Mouse (Mus musculus): ENCODE results near the gene Olfr56. TPM values are rescaled to one million over a fixed set of nuclear protein-coding genes. Genes with fewer than 3 reads are reported as not detected.

Gene Olfr56
- total and polyA plus RNA-seq, 2 experiments from 2014 or later: 1.7 TPM; not detected in 1

DNA sequence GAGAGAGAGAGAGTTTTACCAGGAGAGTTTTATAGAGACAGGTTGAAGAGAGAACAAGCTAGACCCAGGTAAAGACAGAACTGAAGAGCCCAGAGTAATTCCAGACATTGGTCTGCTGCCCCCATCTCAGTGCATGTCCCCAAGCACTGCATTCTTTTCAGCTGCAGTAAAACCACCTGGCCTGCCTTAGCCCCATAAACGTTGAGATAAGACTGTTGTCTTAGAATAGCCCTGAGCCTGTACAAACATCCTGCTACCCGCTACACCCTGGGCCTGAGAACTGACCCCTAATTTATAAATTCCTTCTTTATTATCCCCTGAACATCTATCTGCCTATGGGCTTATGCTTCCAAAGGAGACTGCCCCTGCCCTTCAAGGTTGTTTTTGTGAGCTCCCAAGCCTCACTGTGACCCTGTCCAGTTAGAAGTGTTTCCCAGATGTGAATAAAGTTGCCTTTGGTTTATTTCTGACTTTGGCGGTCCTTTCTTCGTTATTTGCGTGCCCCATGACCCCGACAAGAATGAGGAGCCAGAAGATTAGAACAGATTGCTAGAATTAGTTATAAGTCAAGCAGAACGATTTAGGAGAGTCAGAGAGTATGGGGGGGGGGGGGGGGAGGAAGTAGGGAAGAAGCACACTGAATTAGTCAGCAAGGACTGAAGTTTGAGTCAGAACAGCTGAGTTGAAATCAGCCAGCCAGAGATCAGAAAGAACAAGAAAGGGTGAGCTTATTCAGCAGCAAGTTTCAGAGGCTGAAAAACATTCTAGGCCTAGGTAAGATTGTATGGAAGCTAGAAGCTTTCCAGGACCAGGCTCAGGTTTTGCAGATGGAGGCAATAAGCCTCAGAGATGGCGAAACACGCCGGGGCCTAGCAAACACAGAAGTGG lies 129.2 kb downstream of the Olfr56 start:
- no peaks in the 10 kb centered on the region for H3K4me1 ChIP-seq (ENCODE audit: control insufficient read depth, insufficient read depth)
- no peaks in the 10 kb centered on the region for H3K36me3 ChIP-seq (replicated peaks; ENCODE audit: control insufficient read depth, insufficient read depth, low read length)
- H3K9me3 ChIP-seq (replicated peaks; ENCODE audit: control insufficient read depth, low read length): no peaks in the 10 kb centered on the region
- WGBS: 63% methylated on average over 10 of the region's 10 CpGs
- no peak overlapping the region for H3K9ac ChIP-seq (replicated peaks; ENCODE audit: low read depth, low read length)
- H3K4me3 ChIP-seq (ENCODE audit: low read depth, low read length): no peak overlapping the region
- no peak overlapping the region for H3K4me2 ChIP-seq (ENCODE audit: low read depth, low read length)
- DNase-seq (ENCODE audit: low spot score) (no peak), ATAC-seq (ENCODE audit: insufficient read depth, low read depth) (no peak)
- TF ChIP-seq EP300 (IDR thresholded peaks at IDR 0.05; ENCODE audit: low read depth) (no peak), CTCF (IDR thresholded peaks at IDR 0.05; ENCODE audit: low read depth) (no peak)
- no peak overlapping the region for H3K27ac ChIP-seq (ENCODE audit: low read depth)
- no peaks in the 10 kb centered on the region for H3K27me3 ChIP-seq (ENCODE audit: control insufficient read depth, insufficient read depth, low read length)

DNA sequence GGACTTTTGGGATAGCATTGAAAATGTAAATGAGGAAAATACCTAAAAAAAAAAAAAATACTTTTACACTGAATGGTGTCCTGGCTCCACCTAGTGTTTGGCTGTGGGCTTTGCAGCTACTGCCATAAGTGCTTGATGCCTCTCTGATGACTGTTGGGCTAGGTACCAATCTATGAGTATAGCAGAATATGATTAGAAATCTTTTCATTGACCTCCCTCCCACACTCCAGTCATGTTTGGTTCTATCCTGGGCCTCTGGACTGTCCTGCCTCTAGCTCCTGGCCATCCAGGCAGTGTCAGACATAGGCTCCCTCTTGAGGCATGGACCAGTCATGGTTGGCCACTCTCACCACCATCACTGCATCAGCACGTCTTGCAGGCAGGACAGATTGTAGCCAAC lies 130.1 kb downstream of the Olfr56 start:
- 36% methylated on average over 1 of the region's 1 CpGs for WGBS
- H3K4me3 ChIP-seq (ENCODE audit: low read depth, low read length): no peak overlapping the region
- ATAC-seq (ENCODE audit: insufficient read depth, low read depth) (no peak), DNase-seq (ENCODE audit: low spot score) (no peak)
- H3K4me1 ChIP-seq (ENCODE audit: control insufficient read depth, insufficient read depth): no peaks in the 10 kb centered on the region
- no peak overlapping the region for H3K9ac ChIP-seq (replicated peaks; ENCODE audit: low read depth, low read length)
- no peaks in the 10 kb centered on the region for H3K36me3 ChIP-seq (replicated peaks; ENCODE audit: control insufficient read depth, insufficient read depth, low read length)
- no peak overlapping the region for H3K27ac ChIP-seq (ENCODE audit: low read depth)
- no peak overlapping the region for H3K4me2 ChIP-seq (ENCODE audit: low read depth, low read length)
- TF ChIP-seq EP300 (IDR thresholded peaks at IDR 0.05; ENCODE audit: low read depth) (no peak), CTCF (IDR thresholded peaks at IDR 0.05; ENCODE audit: low read depth) (peak; percentile 55)
- no peaks in the 10 kb centered on the region for H3K9me3 ChIP-seq (replicated peaks; ENCODE audit: control insufficient read depth, low read length)
- no peaks in the 10 kb centered on the region for H3K27me3 ChIP-seq (ENCODE audit: control insufficient read depth, insufficient read depth, low read length)

DNA sequence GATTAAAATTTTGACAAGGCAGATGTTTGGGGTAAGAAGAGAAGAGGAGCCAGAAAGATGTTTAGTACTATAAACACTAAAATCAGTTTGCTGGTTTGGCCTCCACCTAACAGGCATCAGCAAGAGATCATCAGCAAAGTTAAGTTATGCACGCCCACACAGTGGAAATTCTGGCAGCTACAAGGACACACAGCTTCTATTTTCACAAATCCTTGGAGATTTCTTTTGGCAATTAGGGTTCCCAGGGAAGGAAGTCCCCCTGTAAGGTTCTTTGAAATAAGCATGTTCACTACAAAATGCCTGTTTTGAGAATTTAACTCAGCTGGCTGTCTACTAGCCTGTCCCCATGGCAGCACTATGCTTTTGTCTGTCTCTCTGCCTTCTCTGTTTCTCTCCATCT lies 132.3 kb downstream of the Olfr56 start:
- Histone ChIP-seq H3K9ac (replicated peaks; ENCODE audit: low read depth, low read length) (no peak overlapping the region), H3K27me3 (ENCODE audit: control insufficient read depth, insufficient read depth, low read length) (no peaks in the 10 kb centered on the region), H3K9me3 (replicated peaks; ENCODE audit: control insufficient read depth, low read length) (no peaks in the 10 kb centered on the region), H3K36me3 (replicated peaks; ENCODE audit: control insufficient read depth, insufficient read depth, low read length) (no peaks in the 10 kb centered on the region), H3K4me3 (ENCODE audit: low read depth, low read length) (no peak overlapping the region), H3K4me2 (ENCODE audit: low read depth, low read length) (no peak overlapping the region), H3K27ac (ENCODE audit: low read depth) (peak overlapping the region; percentile 21; the same call in 1 of the 2 replicates), H3K4me1 (ENCODE audit: control insufficient read depth, insufficient read depth) (no peaks in the 10 kb centered on the region)
- ATAC-seq (ENCODE audit: insufficient read depth, low read depth): no peak
- 20% methylated on average over 1 of the region's 1 CpGs for WGBS
- DNase-seq (ENCODE audit: low spot score): no peak
- TF ChIP-seq CTCF (IDR thresholded peaks at IDR 0.05; ENCODE audit: low read depth) (no peak), EP300 (IDR thresholded peaks at IDR 0.05; ENCODE audit: low read depth) (no peak)

DNA sequence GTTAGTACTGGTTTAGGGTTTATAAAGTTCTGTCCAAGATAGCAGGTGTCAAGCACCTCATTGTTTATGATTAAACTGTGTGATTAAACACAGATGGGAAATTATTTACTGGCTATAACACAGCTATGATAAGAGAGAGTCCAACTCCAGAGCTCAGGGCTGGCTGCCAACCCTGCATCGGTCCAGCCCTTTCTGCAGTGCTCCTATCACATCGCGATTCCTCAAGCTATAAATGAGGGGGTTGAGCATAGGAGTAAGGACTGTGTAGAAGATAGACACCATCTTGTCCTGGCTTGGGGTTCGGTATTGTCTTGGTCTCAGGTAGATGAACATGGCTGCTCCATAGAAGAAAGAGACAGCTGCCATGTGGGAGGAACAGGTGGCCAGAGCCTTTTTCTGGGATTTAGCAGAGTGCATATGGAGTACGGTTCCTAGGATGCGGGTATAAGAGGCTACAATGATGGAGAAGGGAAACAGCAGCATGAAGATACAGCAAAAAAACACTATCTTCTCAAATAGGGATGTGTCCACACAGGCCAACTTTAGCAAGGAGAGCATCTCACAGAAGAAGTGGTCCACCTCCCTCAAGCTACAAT lies 134.0 kb downstream of the Olfr56 start:
- Histone ChIP-seq H3K36me3 (replicated peaks; ENCODE audit: control insufficient read depth, insufficient read depth, low read length) (no peaks in the 10 kb centered on the region), H3K4me1 (ENCODE audit: control insufficient read depth, insufficient read depth) (no peaks in the 10 kb centered on the region), H3K9me3 (replicated peaks; ENCODE audit: control insufficient read depth, low read length) (no peaks in the 10 kb centered on the region), H3K4me2 (ENCODE audit: low read depth, low read length) (no peak overlapping the region), H3K27ac (ENCODE audit: low read depth) (peak overlapping the region; percentile 6; the same call in 1 of the 2 replicates), H3K9ac (replicated peaks; ENCODE audit: low read depth, low read length) (no peak overlapping the region), H3K4me3 (ENCODE audit: low read depth, low read length) (no peak overlapping the region), H3K27me3 (ENCODE audit: control insufficient read depth, insufficient read depth, low read length) (no peaks in the 10 kb centered on the region)
- WGBS: 53% methylated on average over 6 of the region's 6 CpGs
- TF ChIP-seq CTCF (IDR thresholded peaks at IDR 0.05; ENCODE audit: low read depth) (no peak), EP300 (IDR thresholded peaks at IDR 0.05; ENCODE audit: low read depth) (no peak)
- no peak for ATAC-seq (ENCODE audit: insufficient read depth, low read depth)
- no peak for DNase-seq (ENCODE audit: low spot score)

DNA sequence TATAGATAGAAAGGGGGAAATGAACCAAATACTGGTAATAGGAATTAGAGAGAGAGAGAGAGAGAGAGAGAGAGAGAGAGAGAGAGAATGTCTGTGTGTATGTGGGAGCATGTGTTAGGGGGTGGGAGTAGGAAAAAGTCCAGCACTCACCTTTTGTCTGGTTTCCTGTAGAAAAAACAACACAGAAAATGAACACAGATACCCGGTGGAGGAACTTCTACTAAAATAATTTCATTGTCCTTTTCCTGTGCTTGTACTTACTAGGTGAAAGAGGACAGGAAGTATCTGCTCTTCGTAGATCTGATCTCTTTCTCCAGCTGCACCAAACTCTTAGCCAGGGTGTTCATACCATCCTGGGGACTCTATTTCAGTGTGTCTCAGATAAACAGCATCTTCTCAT lies 135.5 kb downstream of the Olfr56 start:
- TF ChIP-seq CTCF (IDR thresholded peaks at IDR 0.05; ENCODE audit: low read depth): no peak
- TF ChIP-seq EP300 (IDR thresholded peaks at IDR 0.05; ENCODE audit: low read depth): peak; percentile 61
- Histone ChIP-seq H3K27ac (ENCODE audit: low read depth) (no peak overlapping the region), H3K27me3 (ENCODE audit: control insufficient read depth, insufficient read depth, low read length) (no peaks in the 10 kb centered on the region), H3K36me3 (replicated peaks; ENCODE audit: control insufficient read depth, insufficient read depth, low read length) (no peaks in the 10 kb centered on the region), H3K9me3 (replicated peaks; ENCODE audit: control insufficient read depth, low read length) (no peaks in the 10 kb centered on the region), H3K9ac (replicated peaks; ENCODE audit: low read depth, low read length) (no peak overlapping the region), H3K4me3 (ENCODE audit: low read depth, low read length) (no peak overlapping the region), H3K4me1 (ENCODE audit: control insufficient read depth, insufficient read depth) (no peaks in the 10 kb centered on the region), H3K4me2 (ENCODE audit: low read depth, low read length) (no peak overlapping the region)
- peak; percentile 30 for DNase-seq (ENCODE audit: low spot score)
- 39% methylated on average over 2 of the region's 2 CpGs for whole genome bisulfite sequencing
- 0 out of 2 replicates have a peak, but pooled peaks have one; percentile 41 for ATAC-seq (ENCODE audit: insufficient read depth, low read depth)
